Mouse (Mus musculus): ENCODE data around the gene Preb.

- TF ChIP-seq POLR2A (IDR thresholded peaks at IDR 0.05; ENCODE audit: borderline replicate concordance, low read depth, low read length) (no peak), CTCF (IDR thresholded peaks at IDR 0.05; ENCODE audit: low read depth, low read length) (no peak)
Observed at GRCm38 (mm10) chr5:30901860-30902259, 58.3 kb downstream of the Preb start.

Measured in bone marrow macrophage, adult 2 months (primary cell).